Mouse (Mus musculus): ENCODE results near the gene Fam160b1. TPM values are rescaled to one million over a fixed set of nuclear protein-coding genes. Genes with fewer than 3 reads are reported as not detected.

The Fam160b1 gene
- 7.8 and 9.2 TPM in 2 replicates for polyA plus RNA-seq (2015; fragmentation: Nextera tagmentation; extraction: Ambion mirVana)

DNA sequence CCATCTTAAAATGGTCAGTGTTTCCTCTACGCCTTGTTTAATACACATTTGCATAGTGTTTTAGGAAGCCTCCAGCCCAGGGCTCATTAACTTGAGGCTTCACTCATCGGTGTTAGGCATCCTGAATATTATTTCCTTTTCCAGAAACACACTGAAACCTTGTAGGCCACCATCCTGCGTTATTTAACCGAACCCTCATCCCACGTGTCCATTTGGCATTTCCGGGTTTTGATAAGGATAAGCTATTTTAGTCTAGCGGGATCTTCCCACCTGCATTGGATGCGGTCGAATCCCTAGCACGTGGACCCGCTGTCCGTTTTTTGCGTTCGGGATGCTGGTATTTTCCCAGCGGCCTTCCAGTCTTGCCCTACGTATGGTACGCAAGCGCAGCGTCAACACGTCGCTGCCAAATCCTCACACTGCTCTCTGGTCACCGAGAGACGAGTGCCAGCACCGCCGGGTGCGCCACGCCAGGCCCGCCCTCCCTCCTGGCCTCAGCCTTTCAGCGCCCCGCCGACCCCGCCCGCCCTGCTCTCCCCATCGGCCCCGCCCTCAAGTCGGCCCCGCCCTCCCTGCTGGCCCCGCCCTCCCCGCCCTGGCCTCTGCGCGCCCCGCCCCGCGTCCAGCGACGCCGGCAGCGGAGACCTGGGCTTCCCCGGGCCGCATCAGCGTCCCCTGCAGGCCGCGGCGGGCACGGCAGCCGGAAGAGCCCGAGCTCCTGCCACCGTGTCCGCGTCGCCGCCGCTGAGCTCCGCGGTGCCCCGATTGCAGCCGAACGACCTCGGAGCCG, at the start of gene Fam160b1:
TSS of gene Fam160b1 (plus strand) at position 340 of the 790 bp plus-strand sequence.
- Histone ChIP-seq H3K9ac (replicated peaks) (peak within 1 kb of the TSS; percentile 100), H3K4me2 (ENCODE audit: low read depth, low read length) (peak within 1 kb of the TSS; percentile 83), H3K36me3 (replicated peaks; ENCODE audit: insufficient read depth, low read length) (no peaks in the 10 kb centered on the region; the same call in 1 of the 2 replicates), H3K9me3 (ENCODE audit: low read length) (no peaks in the 10 kb centered on the region), H3K27ac (ENCODE audit: low read depth) (peak within 1 kb of the TSS; percentile 99), H3K4me1 (ENCODE audit: insufficient read depth) (peaks cover 66% of the 10 kb centered on the region), H3K4me3 (ENCODE audit: low read depth, low read length) (peak within 1 kb of the TSS; percentile 97), H3K27me3 (ENCODE audit: insufficient read depth, low read length) (no peaks in the 10 kb centered on the region)
- WGBS (ENCODE audit: insufficient replicate concordance): 4% methylated on average over 60 of the region's 70 CpGs
- ATAC-seq (peak; percentile 88), DNase-seq (peak; percentile 99)
- TF ChIP-seq EP300 (IDR thresholded peaks at IDR 0.05; ENCODE audit: low read depth): no peak
- TF ChIP-seq CTCF (IDR thresholded peaks at IDR 0.05; ENCODE audit: low read depth): peak; percentile 77

DNA sequence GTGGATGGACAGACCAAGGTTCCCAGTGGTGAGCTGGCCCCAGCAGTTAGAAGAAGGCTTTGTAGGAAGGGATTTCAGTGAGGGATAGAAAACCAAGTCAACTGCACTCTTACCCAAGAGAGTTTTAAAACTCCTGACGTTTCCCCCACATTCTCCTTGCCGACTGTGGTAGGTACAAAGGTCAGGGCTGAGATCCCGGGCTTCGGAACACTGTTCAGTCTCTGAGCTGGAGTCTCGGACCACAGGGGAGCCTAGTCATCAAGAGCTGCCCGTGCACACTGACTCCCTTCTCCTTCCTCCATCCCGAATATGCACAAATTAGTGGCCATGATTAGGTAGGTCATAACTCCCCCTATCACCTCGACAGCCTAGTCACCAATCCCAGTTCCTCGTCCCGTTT, 47.3 kb upstream of the Fam160b1 start:
- H3K4me1 ChIP-seq (ENCODE audit: insufficient read depth): peaks cover 15% of the 10 kb centered on the region
- ATAC-seq: no peak
- 62% methylated on average over 10 of the region's 10 CpGs for WGBS (ENCODE audit: insufficient replicate concordance)
- TF ChIP-seq CTCF (IDR thresholded peaks at IDR 0.05; ENCODE audit: low read depth): no peak
- TF ChIP-seq EP300 (IDR thresholded peaks at IDR 0.05; ENCODE audit: low read depth): no peak
- H3K4me2 ChIP-seq (ENCODE audit: low read depth, low read length): peak overlapping the region; percentile 69
- no peaks in the 10 kb centered on the region for H3K36me3 ChIP-seq (replicated peaks; ENCODE audit: insufficient read depth, low read length)
- peak overlapping the region; percentile 84 for H3K27ac ChIP-seq (ENCODE audit: low read depth)
- no peak for DNase-seq
- 0 out of 2 replicates have a peak overlapping the region, but pooled peaks have one; percentile 61 for H3K9ac ChIP-seq (replicated peaks)
- H3K9me3 ChIP-seq (ENCODE audit: low read length): no peaks in the 10 kb centered on the region
- H3K27me3 ChIP-seq (ENCODE audit: insufficient read depth, low read length): no peaks in the 10 kb centered on the region
- H3K4me3 ChIP-seq (ENCODE audit: low read depth, low read length): peak overlapping the region; percentile 55

DNA sequence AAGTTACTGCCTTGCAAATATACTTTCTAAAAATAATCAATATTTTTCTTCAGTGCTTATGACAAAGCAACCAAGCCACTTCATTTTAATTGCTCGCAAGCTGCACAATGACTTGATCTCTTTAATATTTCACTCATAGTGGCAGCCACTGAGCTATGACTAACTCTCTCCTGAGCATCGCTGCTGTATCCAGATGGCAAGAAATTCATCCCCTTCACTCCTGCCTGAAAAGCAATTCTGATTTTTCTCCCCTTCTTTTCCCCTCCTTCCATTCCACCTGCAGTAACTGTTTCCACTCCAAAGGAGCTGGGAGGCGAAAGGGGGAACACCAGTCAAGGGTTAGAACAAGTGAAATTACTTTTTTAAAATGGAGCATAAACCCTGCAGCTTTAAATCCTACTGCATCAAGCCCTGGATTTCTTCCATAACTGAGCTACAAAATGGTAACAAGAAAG, 46.6 kb upstream of the Fam160b1 start:
- Histone ChIP-seq H3K4me2 (ENCODE audit: low read depth, low read length) (peak overlapping the region; percentile 69), H3K4me1 (ENCODE audit: insufficient read depth) (peaks cover 15% of the 10 kb centered on the region), H3K9me3 (ENCODE audit: low read length) (no peaks in the 10 kb centered on the region), H3K27ac (ENCODE audit: low read depth) (peak overlapping the region; percentile 84), H3K4me3 (ENCODE audit: low read depth, low read length) (peak overlapping the region; percentile 55), H3K27me3 (ENCODE audit: insufficient read depth, low read length) (no peaks in the 10 kb centered on the region), H3K9ac (replicated peaks) (peak overlapping the region; percentile 61), H3K36me3 (replicated peaks; ENCODE audit: insufficient read depth, low read length) (no peaks in the 10 kb centered on the region)
- WGBS (ENCODE audit: insufficient replicate concordance): 71% methylated on average over 3 of the region's 3 CpGs
- DNase-seq: no peak
- TF ChIP-seq EP300 (IDR thresholded peaks at IDR 0.05; ENCODE audit: low read depth): no peak
- TF ChIP-seq CTCF (IDR thresholded peaks at IDR 0.05; ENCODE audit: low read depth): no peak
- no peak for ATAC-seq

DNA sequence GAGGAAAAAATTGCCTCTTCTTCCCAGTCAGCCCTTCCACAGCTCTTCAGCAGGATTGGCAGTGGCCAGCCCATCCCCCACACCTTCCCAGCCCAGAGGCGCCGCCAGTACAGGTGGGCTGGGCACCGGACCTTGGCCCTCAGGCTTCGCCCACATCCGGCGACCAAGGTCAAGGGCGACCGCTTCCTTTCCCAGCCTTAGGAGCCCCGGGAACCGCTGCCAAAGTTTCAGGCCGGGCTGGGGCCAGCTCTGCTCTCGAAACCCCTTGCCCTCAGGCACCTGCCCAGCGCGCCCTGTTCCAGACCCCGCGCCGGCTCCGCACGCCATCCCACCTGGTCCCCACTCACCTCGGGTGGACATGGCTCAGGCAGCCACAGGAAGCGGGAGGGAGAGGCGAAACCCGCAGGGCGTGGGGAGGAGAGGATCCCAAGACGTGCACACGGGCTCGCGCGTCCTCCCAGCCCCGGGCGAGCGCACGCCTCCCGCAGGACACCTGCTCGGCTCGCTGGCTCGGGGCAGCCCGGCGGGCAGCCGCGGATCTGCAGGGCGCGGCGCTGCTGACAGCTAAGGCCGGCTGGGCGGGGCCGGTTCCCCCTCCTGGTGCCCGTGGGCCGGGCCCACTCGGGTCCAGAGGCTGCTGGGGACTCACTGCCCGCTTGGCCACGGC, 46.0 kb upstream of the Fam160b1 start, which contains the start of gene Ablim1:
TSS of gene Ablim1 (minus strand) at position 574 of the 667 bp plus-strand sequence.
- no peaks in the 10 kb centered on the region for H3K9me3 ChIP-seq (ENCODE audit: low read length)
- 0 out of 2 replicates have a peak, but pooled peaks have one; percentile 26 for TF ChIP-seq EP300 (IDR thresholded peaks at IDR 0.05; ENCODE audit: low read depth)
- peak; percentile 16; the same call in 1 of the 2 replicates for TF ChIP-seq CTCF (IDR thresholded peaks at IDR 0.05; ENCODE audit: low read depth)
- H3K4me3 ChIP-seq (ENCODE audit: low read depth, low read length): peak within 1 kb of the TSS; percentile 55
- H3K9ac ChIP-seq (replicated peaks): peak within 1 kb of the TSS; percentile 61
- no peaks in the 10 kb centered on the region for H3K27me3 ChIP-seq (ENCODE audit: insufficient read depth, low read length)
- ATAC-seq (peak; percentile 83), DNase-seq (peak; percentile 72)
- peak within 1 kb of the TSS; percentile 69 for H3K4me2 ChIP-seq (ENCODE audit: low read depth, low read length)
- WGBS (ENCODE audit: insufficient replicate concordance): 4% methylated on average over 48 of the region's 52 CpGs
- peaks cover 15% of the 10 kb centered on the region for H3K4me1 ChIP-seq (ENCODE audit: insufficient read depth)
- H3K27ac ChIP-seq (ENCODE audit: low read depth): peak within 1 kb of the TSS; percentile 84
- no peaks in the 10 kb centered on the region for H3K36me3 ChIP-seq (replicated peaks; ENCODE audit: insufficient read depth, low read length)

DNA sequence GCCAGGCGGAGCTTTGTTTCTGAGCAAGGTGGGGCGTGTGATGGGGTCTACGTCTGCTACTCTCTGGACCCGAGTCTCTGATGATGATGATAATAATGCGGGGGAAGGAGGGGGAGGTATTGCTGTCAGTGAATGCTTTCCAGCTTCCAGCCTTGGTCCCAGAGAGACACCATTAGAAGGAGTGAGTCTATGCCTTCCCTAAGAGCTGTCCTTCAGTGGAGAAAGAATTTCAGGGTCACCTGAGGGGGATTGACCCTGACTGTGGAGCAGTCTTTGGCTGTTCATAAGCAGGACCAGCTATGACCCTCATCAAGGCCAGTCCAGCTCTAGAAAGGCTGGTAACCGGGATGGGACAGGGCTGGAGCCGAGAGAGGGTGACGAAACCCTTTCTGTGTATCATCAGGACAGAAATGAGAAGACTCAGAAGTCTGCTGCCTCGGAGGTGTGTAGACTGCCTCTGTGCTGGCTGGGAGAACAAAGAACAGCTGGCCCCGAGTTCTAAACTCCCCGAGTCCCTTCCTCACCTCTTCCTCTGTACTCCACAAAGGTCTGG, 45.4 kb upstream of the Fam160b1 start:
- Histone ChIP-seq H3K4me3 (ENCODE audit: low read depth, low read length) (peak overlapping the region; percentile 55), H3K9ac (replicated peaks) (peak overlapping the region; percentile 61), H3K4me2 (ENCODE audit: low read depth, low read length) (peak overlapping the region; percentile 69), H3K4me1 (ENCODE audit: insufficient read depth) (peaks cover 15% of the 10 kb centered on the region), H3K27me3 (ENCODE audit: insufficient read depth, low read length) (no peaks in the 10 kb centered on the region), H3K36me3 (replicated peaks; ENCODE audit: insufficient read depth, low read length) (no peaks in the 10 kb centered on the region), H3K27ac (ENCODE audit: low read depth) (peak overlapping the region; percentile 84), H3K9me3 (ENCODE audit: low read length) (no peaks in the 10 kb centered on the region)
- 38% methylated on average over 11 of the region's 11 CpGs for WGBS (ENCODE audit: insufficient replicate concordance)
- TF ChIP-seq EP300 (IDR thresholded peaks at IDR 0.05; ENCODE audit: low read depth) (no peak), CTCF (IDR thresholded peaks at IDR 0.05; ENCODE audit: low read depth) (no peak)
- ATAC-seq (peak; percentile 42), DNase-seq (no peak)

DNA sequence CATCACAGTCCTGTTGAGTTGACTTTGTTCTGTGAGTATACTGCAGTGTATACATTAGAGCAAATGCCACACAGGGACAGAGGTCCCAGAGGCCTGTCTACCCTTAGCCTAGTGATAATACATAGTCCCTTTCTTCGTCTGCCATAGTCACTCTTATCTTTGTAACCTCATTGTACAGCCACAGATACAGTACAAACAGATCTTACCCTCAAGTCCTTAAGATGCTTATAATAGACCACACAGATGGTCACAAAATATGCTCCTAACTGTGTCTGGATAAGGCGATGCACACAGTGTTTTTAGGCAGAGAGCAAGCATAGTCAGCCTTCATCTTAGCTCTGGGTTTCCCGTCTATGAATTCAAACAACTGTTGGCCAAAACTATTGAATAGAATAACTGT, 43.9 kb upstream of the Fam160b1 start:
- ATAC-seq (no peak), DNase-seq (no peak)
- TF ChIP-seq EP300 (IDR thresholded peaks at IDR 0.05; ENCODE audit: low read depth): no peak
- TF ChIP-seq CTCF (IDR thresholded peaks at IDR 0.05; ENCODE audit: low read depth): no peak
- H3K27ac ChIP-seq (ENCODE audit: low read depth): no peak overlapping the region
- no peaks in the 10 kb centered on the region for H3K27me3 ChIP-seq (ENCODE audit: insufficient read depth, low read length)
- no peak overlapping the region for H3K4me3 ChIP-seq (ENCODE audit: low read depth, low read length)
- no peak overlapping the region for H3K9ac ChIP-seq (replicated peaks)
- no peaks in the 10 kb centered on the region for H3K9me3 ChIP-seq (ENCODE audit: low read length)
- H3K4me1 ChIP-seq (ENCODE audit: insufficient read depth): peaks cover 16% of the 10 kb centered on the region
- H3K4me2 ChIP-seq (ENCODE audit: low read depth, low read length): no peak overlapping the region
- WGBS (ENCODE audit: insufficient replicate concordance): 58% methylated on average over 3 of the region's 3 CpGs
- H3K36me3 ChIP-seq (replicated peaks; ENCODE audit: insufficient read depth, low read length): no peaks in the 10 kb centered on the region
